Mouse (Mus musculus): ENCODE results near the gene Auh. TPM values are rescaled to one million over a fixed set of nuclear protein-coding genes. Genes with fewer than 3 reads are reported as not detected.
A peak's percentile ranks its signal among the peaks of the same experiment; 100 is the strongest.

Gene Auh
- polyA plus RNA-seq, 1 experiment: 47.8 TPM

DNA sequence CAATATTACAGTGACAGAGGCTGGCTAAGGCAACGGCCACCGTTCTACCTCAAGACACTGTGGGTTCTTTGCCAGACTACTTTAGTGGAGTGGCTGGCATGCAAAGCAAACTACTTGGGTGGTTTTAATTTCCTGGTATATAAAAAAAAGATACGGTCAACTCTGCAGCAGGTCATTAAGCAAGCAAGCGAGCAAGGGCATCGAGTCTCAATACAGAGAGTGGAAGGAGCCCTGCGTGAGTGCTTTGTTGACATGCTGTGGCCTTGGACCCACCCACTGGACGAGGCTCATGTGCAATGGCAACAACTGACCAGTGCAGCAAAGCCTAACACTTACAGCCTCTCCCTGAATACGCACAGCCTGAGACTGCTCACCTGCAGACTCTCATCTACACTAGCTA lies 27.0 kb downstream of the Auh start:
- Histone ChIP-seq H3K27ac (ENCODE audit: control insufficient read depth, insufficient read depth, low read length) (no peak overlapping the region), H3K4me1 (replicated peaks; ENCODE audit: control insufficient read depth, insufficient read depth, low read length) (peaks cover 31% of the 10 kb centered on the region), H3K27me3 (ENCODE audit: control insufficient read depth, insufficient read depth, low read length) (no peaks in the 10 kb centered on the region), H3K36me3 (ENCODE audit: control insufficient read depth, insufficient read depth, low read length) (no peaks in the 10 kb centered on the region; the same call in 1 of the 2 replicates), H3K4me3 (ENCODE audit: control insufficient read depth, insufficient read depth, low read length) (no peak overlapping the region)
- 97% methylated on average over 8 of the region's 8 CpGs for WGBS
- DNase-seq: no peak
- TF ChIP-seq POLR2A (IDR thresholded peaks at IDR 0.05; ENCODE audit: control insufficient read depth, extremely low read depth, insufficient read depth, low read length, poor library complexity) (no peak), CTCF (IDR thresholded peaks at IDR 0.05; ENCODE audit: borderline replicate concordance, control insufficient read depth, extremely low read depth, insufficient read depth, low read length, poor library complexity) (no peak)

DNA sequence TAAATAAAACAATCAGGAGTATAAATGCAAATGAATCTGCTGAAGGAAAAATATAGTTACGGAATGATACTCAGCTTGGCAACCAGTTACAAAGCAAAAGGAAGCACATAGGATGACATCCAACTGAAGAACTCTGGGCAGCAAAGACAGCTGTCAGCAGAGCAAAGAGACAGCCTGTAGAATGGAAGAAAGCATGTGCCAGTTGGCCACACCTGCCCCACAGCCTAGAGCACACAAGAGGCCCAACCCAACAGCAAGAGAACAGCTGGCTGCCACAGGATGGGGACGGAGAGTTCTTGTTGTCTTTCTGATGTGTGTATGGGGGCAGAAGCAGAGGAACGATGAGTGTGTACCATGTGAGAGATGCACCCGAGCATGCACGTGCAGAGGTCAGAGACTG lies 29.8 kb downstream of the Auh start:
- TF ChIP-seq POLR2A (IDR thresholded peaks at IDR 0.05; ENCODE audit: control insufficient read depth, extremely low read depth, insufficient read depth, low read length, poor library complexity) (no peak), CTCF (IDR thresholded peaks at IDR 0.05; ENCODE audit: borderline replicate concordance, control insufficient read depth, extremely low read depth, insufficient read depth, low read length, poor library complexity) (no peak)
- Histone ChIP-seq H3K36me3 (ENCODE audit: control insufficient read depth, insufficient read depth, low read length) (peaks cover 9% of the 10 kb centered on the region), H3K4me3 (ENCODE audit: control insufficient read depth, insufficient read depth, low read length) (no peak overlapping the region), H3K4me1 (replicated peaks; ENCODE audit: control insufficient read depth, insufficient read depth, low read length) (peaks cover 27% of the 10 kb centered on the region), H3K27ac (ENCODE audit: control insufficient read depth, insufficient read depth, low read length) (0 out of 2 replicates have a peak overlapping the region, but pooled peaks have one; percentile 16), H3K27me3 (ENCODE audit: control insufficient read depth, insufficient read depth, low read length) (no peaks in the 10 kb centered on the region)
- whole genome bisulfite sequencing: 13% methylated on average over 5 of the region's 5 CpGs
- peak; percentile 40 for DNase-seq

DNA sequence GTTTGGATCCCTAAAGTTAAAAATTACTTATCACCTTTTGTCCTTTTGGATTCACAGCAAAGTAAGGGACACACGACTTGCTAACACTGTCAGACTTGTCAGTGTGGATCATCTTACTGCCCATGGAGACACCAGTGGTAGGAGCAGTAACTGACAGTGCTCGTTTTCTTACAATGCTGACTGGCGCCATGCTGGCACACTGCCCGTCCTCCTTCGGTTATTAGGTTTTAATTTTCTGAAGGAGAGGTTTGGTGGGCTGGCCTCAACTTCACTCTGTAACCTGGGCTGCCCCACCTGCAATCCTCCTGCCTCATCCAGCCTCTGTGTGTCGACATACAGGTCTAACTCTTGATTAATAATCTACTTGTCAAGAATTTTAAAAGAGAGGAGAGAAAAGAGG lies 31.7 kb downstream of the Auh start:
- TF ChIP-seq CTCF (IDR thresholded peaks at IDR 0.05; ENCODE audit: borderline replicate concordance, control insufficient read depth, extremely low read depth, insufficient read depth, low read length, poor library complexity) (no peak), POLR2A (IDR thresholded peaks at IDR 0.05; ENCODE audit: control insufficient read depth, extremely low read depth, insufficient read depth, low read length, poor library complexity) (no peak)
- WGBS: 93% methylated on average over 6 of the region's 6 CpGs
- Histone ChIP-seq H3K27me3 (ENCODE audit: control insufficient read depth, insufficient read depth, low read length) (no peaks in the 10 kb centered on the region), H3K27ac (ENCODE audit: control insufficient read depth, insufficient read depth, low read length) (no peak overlapping the region), H3K4me1 (replicated peaks; ENCODE audit: control insufficient read depth, insufficient read depth, low read length) (peaks cover 20% of the 10 kb centered on the region), H3K4me3 (ENCODE audit: control insufficient read depth, insufficient read depth, low read length) (no peak overlapping the region), H3K36me3 (ENCODE audit: control insufficient read depth, insufficient read depth, low read length) (peaks cover 9% of the 10 kb centered on the region)
- no peak for DNase-seq

DNA sequence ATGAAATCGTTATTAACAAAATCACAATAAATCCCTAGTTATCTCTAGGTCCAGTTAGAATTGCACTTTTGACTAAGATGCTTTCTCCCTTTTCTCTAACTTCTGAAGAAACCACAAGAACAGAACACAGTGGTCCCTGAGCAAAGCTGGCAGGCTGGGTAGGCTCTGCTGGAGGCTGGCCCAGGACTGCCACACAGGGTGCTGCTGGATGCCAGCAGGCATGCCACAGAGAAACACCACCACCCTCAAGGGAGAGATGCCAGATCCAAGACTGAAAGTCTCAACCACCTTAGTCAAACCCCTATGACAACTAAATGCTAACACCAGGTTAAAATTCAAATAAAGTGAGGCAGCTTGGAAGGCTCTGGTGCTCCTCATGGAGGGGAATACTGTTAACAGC lies 36.7 kb downstream of the Auh start:
- H3K36me3 ChIP-seq (ENCODE audit: control insufficient read depth, insufficient read depth, low read length): peaks cover 9% of the 10 kb centered on the region
- DNase-seq: no peak
- H3K27me3 ChIP-seq (ENCODE audit: control insufficient read depth, insufficient read depth, low read length): no peaks in the 10 kb centered on the region
- TF ChIP-seq POLR2A (IDR thresholded peaks at IDR 0.05; ENCODE audit: control insufficient read depth, extremely low read depth, insufficient read depth, low read length, poor library complexity) (no peak), CTCF (IDR thresholded peaks at IDR 0.05; ENCODE audit: borderline replicate concordance, control insufficient read depth, extremely low read depth, insufficient read depth, low read length, poor library complexity) (no peak)
- H3K4me1 ChIP-seq (replicated peaks; ENCODE audit: control insufficient read depth, insufficient read depth, low read length): peaks cover 5% of the 10 kb centered on the region
- WGBS: 91% methylated on average over 1 of the region's 1 CpGs
- H3K27ac ChIP-seq (ENCODE audit: control insufficient read depth, insufficient read depth, low read length): no peak overlapping the region
- no peak overlapping the region for H3K4me3 ChIP-seq (ENCODE audit: control insufficient read depth, insufficient read depth, low read length)

DNA sequence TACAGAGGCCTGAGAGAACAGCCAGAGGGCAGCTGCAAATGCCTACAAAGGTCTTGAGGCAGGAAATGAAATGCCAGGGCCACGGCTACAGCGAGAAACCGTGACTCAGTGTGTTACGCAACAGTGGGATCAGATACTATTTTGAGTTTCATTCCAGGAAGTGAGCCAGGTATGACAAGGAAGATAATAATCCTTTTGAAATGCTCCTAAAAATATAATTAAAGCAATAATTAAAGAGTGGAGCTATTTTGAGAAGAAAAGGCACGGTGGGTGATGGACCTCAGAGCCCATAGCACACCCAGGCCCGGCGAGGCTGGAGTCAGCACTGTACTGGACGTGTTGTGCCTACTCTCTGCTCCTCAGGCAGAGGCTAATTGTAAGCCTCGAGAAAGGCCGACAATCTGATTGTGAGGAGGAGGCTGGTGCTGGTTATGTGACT lies 37.4 kb downstream of the Auh start:
- DNase-seq: no peak
- 44% methylated on average over 10 of the region's 10 CpGs for WGBS
- Histone ChIP-seq H3K36me3 (ENCODE audit: control insufficient read depth, insufficient read depth, low read length) (peaks cover 9% of the 10 kb centered on the region), H3K4me3 (ENCODE audit: control insufficient read depth, insufficient read depth, low read length) (no peak overlapping the region), H3K27ac (ENCODE audit: control insufficient read depth, insufficient read depth, low read length) (no peak overlapping the region), H3K27me3 (ENCODE audit: control insufficient read depth, insufficient read depth, low read length) (no peaks in the 10 kb centered on the region), H3K4me1 (replicated peaks; ENCODE audit: control insufficient read depth, insufficient read depth, low read length) (peaks cover 5% of the 10 kb centered on the region)
- TF ChIP-seq POLR2A (IDR thresholded peaks at IDR 0.05; ENCODE audit: control insufficient read depth, extremely low read depth, insufficient read depth, low read length, poor library complexity): no peak
- no peak for TF ChIP-seq CTCF (IDR thresholded peaks at IDR 0.05; ENCODE audit: borderline replicate concordance, control insufficient read depth, extremely low read depth, insufficient read depth, low read length, poor library complexity)

DNA sequence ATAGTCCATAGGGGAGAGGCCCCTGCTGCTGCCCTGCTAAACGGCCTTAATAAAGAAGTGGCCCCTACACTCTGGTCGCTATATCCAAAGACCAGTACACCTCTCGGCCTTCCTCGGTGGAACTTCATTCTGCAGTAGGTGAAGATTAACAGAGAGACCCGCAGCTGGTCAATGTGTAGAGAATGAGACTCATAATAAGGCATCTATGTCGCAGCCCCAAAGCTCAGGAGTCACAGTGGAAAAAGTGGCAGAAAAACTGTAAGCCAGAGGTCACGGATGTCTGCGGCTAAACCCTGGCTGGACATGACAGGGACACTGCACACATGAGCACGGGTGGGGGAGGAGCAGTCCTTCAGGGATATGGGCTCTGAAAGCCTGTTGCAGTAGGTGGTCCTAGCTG lies 39.2 kb downstream of the Auh start:
- Histone ChIP-seq H3K27me3 (ENCODE audit: control insufficient read depth, insufficient read depth, low read length) (no peaks in the 10 kb centered on the region), H3K4me3 (ENCODE audit: control insufficient read depth, insufficient read depth, low read length) (no peak overlapping the region), H3K36me3 (ENCODE audit: control insufficient read depth, insufficient read depth, low read length) (no peaks in the 10 kb centered on the region; the same call in 1 of the 2 replicates), H3K4me1 (replicated peaks; ENCODE audit: control insufficient read depth, insufficient read depth, low read length) (peaks cover 5% of the 10 kb centered on the region), H3K27ac (ENCODE audit: control insufficient read depth, insufficient read depth, low read length) (no peak overlapping the region)
- TF ChIP-seq CTCF (IDR thresholded peaks at IDR 0.05; ENCODE audit: borderline replicate concordance, control insufficient read depth, extremely low read depth, insufficient read depth, low read length, poor library complexity): no peak
- no peak for TF ChIP-seq POLR2A (IDR thresholded peaks at IDR 0.05; ENCODE audit: control insufficient read depth, extremely low read depth, insufficient read depth, low read length, poor library complexity)
- 97% methylated on average over 9 of the region's 9 CpGs for WGBS
- DNase-seq: no peak

DNA sequence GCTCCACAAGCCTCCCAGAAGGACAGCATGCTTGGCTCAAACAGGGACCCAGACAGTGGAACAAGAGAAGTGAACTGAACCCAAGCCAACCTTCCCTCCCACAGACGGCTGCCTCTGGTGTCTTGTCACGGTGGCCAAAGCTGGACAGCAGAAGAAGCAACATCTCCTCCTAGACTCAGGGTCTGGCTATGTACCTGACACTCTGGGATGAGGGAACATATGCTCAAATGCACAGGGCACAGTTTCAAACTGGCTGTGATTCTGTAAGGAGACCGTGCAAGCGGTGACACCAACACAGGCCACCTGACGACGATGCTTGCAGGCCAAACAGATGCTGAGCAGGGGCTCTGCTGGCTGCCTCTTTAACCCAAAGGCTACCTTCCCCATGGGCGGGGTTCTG lies 42.7 kb downstream of the Auh start:
- Histone ChIP-seq H3K36me3 (ENCODE audit: control insufficient read depth, insufficient read depth, low read length) (no peaks in the 10 kb centered on the region; the same call in 1 of the 2 replicates), H3K27me3 (ENCODE audit: control insufficient read depth, insufficient read depth, low read length) (no peaks in the 10 kb centered on the region), H3K4me3 (ENCODE audit: control insufficient read depth, insufficient read depth, low read length) (no peak overlapping the region), H3K4me1 (replicated peaks; ENCODE audit: control insufficient read depth, insufficient read depth, low read length) (no peaks in the 10 kb centered on the region), H3K27ac (ENCODE audit: control insufficient read depth, insufficient read depth, low read length) (no peak overlapping the region)
- TF ChIP-seq CTCF (IDR thresholded peaks at IDR 0.05; ENCODE audit: borderline replicate concordance, control insufficient read depth, extremely low read depth, insufficient read depth, low read length, poor library complexity) (no peak), POLR2A (IDR thresholded peaks at IDR 0.05; ENCODE audit: control insufficient read depth, extremely low read depth, insufficient read depth, low read length, poor library complexity) (no peak)
- WGBS: 90% methylated on average over 7 of the region's 7 CpGs
- no peak for DNase-seq

Measured in thymus, adult 2 months (tissue).